20 mouse cellular contexts compared by ENCODE assay signal in genomic region chr8:88411461-88411860, GRCm38 (mm10). TPM values are rescaled to one million over a fixed set of nuclear protein-coding genes. Genes with fewer than 3 reads are reported as not detected.
A peak's percentile ranks its signal among the peaks of the same experiment; 100 is the strongest.
DNase-seq lines count a peak whose midpoint lies in the region; ATAC-seq lines count a peak whose summit lies in the region.
"Had no signal": no experiment of that assay in that cellular context is flagged by ENCODE, and none has a peak within 500 bp of the region (broad histone marks: within the 10 kb centered on the region; RNA-seq: fewer than 3 reads in every experiment).

No protein-coding gene starts in this region.

- no peak overlapping the region for H3K4me2 ChIP-seq in neural tube, embryonic 15.5 days
- H3K4me2 ChIP-seq in embryonic facial prominence, embryonic 11.5 days (ENCODE audit: low read depth, low read length), result no peak overlapping the region
- H3K4me2 ChIP-seq in limb, embryonic 11.5 days (ENCODE audit: low read depth, severe bottlenecking), result no peak overlapping the region
- H3K4me2 ChIP-seq: forebrain, embryonic 15.5 days; heart, embryonic 11.5 days; heart, embryonic 15.5 days; hindbrain, embryonic 12.5 days had no signal

- H3K4me1 ChIP-seq in neural tube, embryonic 15.5 days, result no peaks in the 10 kb centered on the region
- H3K4me1 ChIP-seq in embryonic facial prominence, embryonic 11.5 days (ENCODE audit: control insufficient read depth, insufficient read depth, low read length), result no peaks in the 10 kb centered on the region
- H3K4me1 ChIP-seq in limb, embryonic 11.5 days (ENCODE audit: control insufficient read depth, insufficient read depth, low read length), result peaks cover 11% of the 10 kb centered on the region
- H3K4me1 ChIP-seq: forebrain, embryonic 15.5 days; hindbrain, embryonic 12.5 days had no signal

- no peak overlapping the region for H3K4me3 ChIP-seq in neural tube, embryonic 15.5 days (replicated peaks)
- H3K4me3 ChIP-seq in embryonic facial prominence, embryonic 11.5 days (ENCODE audit: low read depth, low read length), result no peak overlapping the region
- H3K4me3 ChIP-seq in limb, embryonic 11.5 days (ENCODE audit: low read depth, low read length), result no peak overlapping the region
- H3K4me3 ChIP-seq: forebrain, embryonic 15.5 days; heart, adult 2 months; heart, embryonic 15.5 days; hindbrain, embryonic 12.5 days had no signal

- peak; percentile 30 for DNase-seq in neural tube, embryonic 10.5 days (ENCODE audit: extremely low spot score, low spot score)
- DNase-seq in embryo, embryonic 11 days, result peak; percentile 47
- DNase-seq in embryonic facial prominence, embryonic 11.5 days (ENCODE audit: low spot score), result peak; percentile 21
- peak; percentile 62 for DNase-seq in limb, embryonic 11.5 days (ENCODE audit: low spot score)
- no peak for DNase-seq in cerebellum, adult 18-20 months
- no peak for DNase-seq in adrenal gland, postnatal 36 days
- DNase-seq in left cerebral cortex, adult 18-20 months (ENCODE audit: low spot score in 2 of 2), result no peak
- DNase-seq: adrenal gland, adult 2 months; adrenal gland, postnatal 25 days; cerebellum, adult 9-10 months; cerebellum, postnatal 25 days; gastrocnemius, postnatal 10 days; heart, adult 2 months; heart, postnatal 14 days had no signal

- WGBS in neural tube, embryonic 15.5 days, result 61% methylated on average over 6 of the region's 6 CpGs
- WGBS in embryonic facial prominence, embryonic 11.5 days, result 42% methylated on average over 6 of the region's 6 CpGs
- WGBS in limb, embryonic 11.5 days, result 20% methylated on average over 6 of the region's 6 CpGs

- H3K27ac ChIP-seq in neural tube, embryonic 15.5 days (replicated peaks), result no peak overlapping the region
- no peak overlapping the region for H3K27ac ChIP-seq in embryonic facial prominence, embryonic 11.5 days (replicated peaks; ENCODE audit: low read depth, low read length)
- H3K27ac ChIP-seq in limb, embryonic 11.5 days (replicated peaks; ENCODE audit: low read depth, low read length), result no peak overlapping the region
- H3K27ac ChIP-seq: forebrain, embryonic 15.5 days; heart, adult 2 months; heart, embryonic 15.5 days; hindbrain, embryonic 12.5 days had no signal

- no peaks in the 10 kb centered on the region for H3K36me3 ChIP-seq in neural tube, embryonic 15.5 days
- no peaks in the 10 kb centered on the region for H3K36me3 ChIP-seq in embryonic facial prominence, embryonic 11.5 days (replicated peaks; ENCODE audit: control insufficient read depth, insufficient read depth, low read depth, low read length)
- H3K36me3 ChIP-seq in limb, embryonic 11.5 days (ENCODE audit: control insufficient read depth, insufficient read depth, low read length), result no peaks in the 10 kb centered on the region
- H3K36me3 ChIP-seq: forebrain, embryonic 15.5 days; heart, embryonic 15.5 days; hindbrain, embryonic 12.5 days had no signal

- H3K27me3 ChIP-seq in neural tube, embryonic 15.5 days (replicated peaks), result no peaks in the 10 kb centered on the region
- no peaks in the 10 kb centered on the region for H3K27me3 ChIP-seq in embryonic facial prominence, embryonic 11.5 days (ENCODE audit: control insufficient read depth, insufficient read depth, low read length)
- H3K27me3 ChIP-seq in limb, embryonic 11.5 days (ENCODE audit: control insufficient read depth, insufficient read depth, low read length), result no peaks in the 10 kb centered on the region
- H3K27me3 ChIP-seq: forebrain, embryonic 15.5 days; hindbrain, embryonic 12.5 days had no signal

- H3K9ac ChIP-seq in neural tube, embryonic 15.5 days (replicated peaks), result no peak overlapping the region
- no peak overlapping the region for H3K9ac ChIP-seq in embryonic facial prominence, embryonic 11.5 days (replicated peaks; ENCODE audit: low read length)
- H3K9ac ChIP-seq in limb, embryonic 11.5 days (ENCODE audit: low read length), result no peak overlapping the region
- H3K9ac ChIP-seq: forebrain, embryonic 15.5 days; heart, embryonic 15.5 days; hindbrain, embryonic 12.5 days had no signal

- ATAC-seq in neural tube, embryonic 15.5 days (ENCODE audit: low FRiP score), result no peak
- no peak; the same call in 1 of the 2 replicates for ATAC-seq in embryonic facial prominence, embryonic 11.5 days (replicated peaks; ENCODE audit: insufficient number of reproducible peaks, low FRiP score, low TSS enrichment, low read depth)
- no peak for ATAC-seq in limb, embryonic 11.5 days (ENCODE audit: insufficient number of reproducible peaks, low FRiP score, low TSS enrichment, low read depth)
- ATAC-seq: forebrain, embryonic 15.5 days; intestine, embryonic 16.5 days had no signal

- H3K9me3 ChIP-seq in neural tube, embryonic 15.5 days (replicated peaks), result peaks cover under 1% of the 10 kb centered on the region; the same call in 1 of the 2 replicates
- H3K9me3 ChIP-seq in embryonic facial prominence, embryonic 11.5 days (replicated peaks; ENCODE audit: control insufficient read depth, low read length), result no peaks in the 10 kb centered on the region
- H3K9me3 ChIP-seq in limb, embryonic 11.5 days (ENCODE audit: control insufficient read depth, low read length), result no peaks in the 10 kb centered on the region
- H3K9me3 ChIP-seq: forebrain, embryonic 15.5 days; heart, embryonic 15.5 days had no signal

RNA-seq across cellular contexts. Expression of gene Brd7, which starts 49.5 kb away (rescaled TPM):
- polyA plus RNA-seq in neural tube, embryonic 15.5 days (2015; fragmentation: Nextera tagmentation; extraction: Ambion mirVana), result 56.5 and 64.3 TPM in 2 replicates
- 81.2 and 90.7 TPM in 2 replicates for polyA plus RNA-seq in embryonic facial prominence, embryonic 11.5 days (2014; fragmentation: Nextera tagmentation; extraction: Ambion mirVana)
- 108 and 112 TPM in 2 replicates for polyA plus RNA-seq in limb, embryonic 11.5 days (2014; fragmentation: Nextera tagmentation; extraction: Ambion mirVana)
- 10 to 100 TPM; 71.2 to 75.4 TPM for total RNA-seq in adrenal gland, postnatal 36 days (2021)
- total RNA-seq in left cerebral cortex, adult 18-20 months (2021), result 10 to 100 TPM; 51.1 to 53.5 TPM

Comparison
In these comparisons a context has a peak if more than half of its experiments do, and no peak if none do; other contexts are left out.
1. DNase-seq: peak in neural tube, embryonic 10.5 days (single experiment), embryo, embryonic 11 days (single experiment), embryonic facial prominence, embryonic 11.5 days (single experiment) and limb, embryonic 11.5 days (single experiment); none in cerebellum, adult 18-20 months (0 of 2), adrenal gland, postnatal 36 days (0 of 2) and left cerebral cortex, adult 18-20 months (0 of 2).